Mouse (Mus musculus) heart, embryonic 11.5 days (tissue): ENCODE results near the gene Cpa1. TPM values are rescaled to one million over a fixed set of nuclear protein-coding genes. Genes with fewer than 3 reads are reported as not detected.

Experiments
- polyA plus RNA-seq: library from polyadenylated mRNA; unstranded; fragments of >200 nt; fragmentation: Nextera tagmentation; extraction: Ambion mirVana; gene quantifications from 2 replicates; pipeline ENCODE4 v1.2.1, GENCODE M21; 2014

The Cpa1 gene
- polyA plus RNA-seq, 1 experiment from 2014 or later = 2.5 TPM

Other genes with a start within 250 kb of the Cpa1 start
- 49.1 and 54.6 TPM in 2 replicates for gene Zc3hc1, start 248.2 kb upstream of the Cpa1 start, polyA plus RNA-seq
- 24.9 and 28.2 TPM in 2 replicates for gene Klhdc10, start 237.3 kb upstream of the Cpa1 start, polyA plus RNA-seq
- gene Tmem209, start 129.4 kb upstream of the Cpa1 start, polyA plus RNA-seq = 29.3 and 30.9 TPM in 2 replicates
- gene Ssmem1, start 129.4 kb upstream of the Cpa1 start, polyA plus RNA-seq = 0.62 TPM in 1 of 2 replicates, not detected in the other
- 8.3 and 11.7 TPM in 2 replicates for gene Cpa2, start 97.6 kb upstream of the Cpa1 start, polyA plus RNA-seq
- gene Cpa4, start 70.8 kb upstream of the Cpa1 start, polyA plus RNA-seq = 2.4 TPM in 2 replicates
- gene Cpa5, start 28.2 kb upstream of the Cpa1 start, polyA plus RNA-seq = 1.4 and 2.7 TPM in 2 replicates
- 10.9 and 11.0 TPM in 2 replicates for gene Cep41, start 54.5 kb downstream of the Cpa1 start, polyA plus RNA-seq
- 4,075 and 4,306 TPM in 2 replicates for gene Mest, start 84.3 kb downstream of the Cpa1 start, polyA plus RNA-seq